Mouse (Mus musculus) megakaryocyte, adult 5-6 weeks (primary cell): Measurements from ENCODE around the gene Cfap74. TPM values are rescaled to one million over a fixed set of nuclear protein-coding genes. Genes with fewer than 3 reads are reported as not detected.

Source experiments
- ATAC-seq: 2 replicates; pipeline ENCODE4 v1.8.0; 2016; ENCODE audit warnings: mild to moderate bottlenecking, inconsistent platforms; ENCODE audit not compliant: poor library complexity, severe bottlenecking
- total RNA-seq, 2 experiments: library from RNA; stranded (forward) in 1 of 2; stranded (reverse) in 1 of 2; fragments of 153-499, 151-499 nt in 1 of 2; fragments of 221-1000, 200-1000 nt in 1 of 2; gene quantifications; 2 replicates each; pipeline versions ENCODE4 v1.2.3 to v1.2.4; 2015 to 2017

Cfap74 gene
- total RNA-seq, 2 experiments from 2014 or later = 0.07 to 0.25 TPM

DNA sequence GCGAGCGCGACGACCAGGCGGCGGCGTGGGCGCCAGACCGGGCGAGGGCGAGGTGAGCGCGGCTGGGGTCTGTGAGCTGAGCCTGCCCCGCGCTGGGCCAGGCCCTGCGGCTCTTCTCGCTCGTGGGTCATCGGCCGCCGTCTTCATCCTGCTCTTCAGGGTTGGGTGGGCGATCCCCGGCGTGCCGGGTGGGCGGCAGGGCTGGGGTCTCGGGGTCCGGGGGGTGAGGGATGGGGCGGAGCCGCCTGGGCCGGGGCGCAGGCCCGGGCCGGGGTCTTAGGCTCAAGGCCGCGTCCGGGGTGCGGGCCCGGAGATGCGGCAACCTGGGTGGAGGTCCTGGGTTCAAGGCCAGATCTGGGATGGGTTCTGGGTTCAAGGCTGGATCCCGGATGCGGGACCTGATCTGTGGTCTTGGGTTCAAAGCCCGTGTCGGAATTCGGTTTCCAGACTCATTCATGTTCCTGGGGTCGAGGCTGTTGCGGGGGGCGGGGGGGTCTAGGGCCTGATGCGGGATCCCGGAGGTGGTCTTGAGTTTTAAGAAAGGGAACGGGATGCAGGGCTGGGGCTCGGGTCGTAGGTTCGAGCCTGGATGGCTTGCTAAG is 82.6 kb downstream of the Cfap74 start:
- no peak for ATAC-seq

- ATAC-seq = peak; percentile 18
Measured at GRCm38 (mm10) chr4:155492131-155492633, 83.2 kb downstream of the Cfap74 start.

DNA sequence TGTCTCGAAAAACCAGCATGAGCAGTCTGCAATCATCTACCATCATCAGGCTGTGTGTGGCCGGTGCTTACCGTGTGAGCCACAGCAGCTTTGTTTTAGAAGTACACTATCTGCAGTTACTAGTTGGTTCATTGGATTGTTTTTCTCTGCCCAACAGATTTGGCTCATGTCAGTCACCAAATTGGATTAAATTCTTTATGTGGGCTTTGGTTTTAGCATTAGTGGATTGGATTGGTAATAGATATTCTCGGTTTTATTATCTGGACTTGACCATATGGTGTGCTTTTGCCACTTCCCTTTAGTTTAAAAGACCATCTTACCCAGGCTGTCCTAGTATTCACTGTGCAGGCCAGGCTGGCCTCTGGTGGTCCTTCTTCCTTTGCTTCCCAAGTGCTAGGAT is 85.9 kb downstream of the Cfap74 start:
- ATAC-seq = no peak

DNA sequence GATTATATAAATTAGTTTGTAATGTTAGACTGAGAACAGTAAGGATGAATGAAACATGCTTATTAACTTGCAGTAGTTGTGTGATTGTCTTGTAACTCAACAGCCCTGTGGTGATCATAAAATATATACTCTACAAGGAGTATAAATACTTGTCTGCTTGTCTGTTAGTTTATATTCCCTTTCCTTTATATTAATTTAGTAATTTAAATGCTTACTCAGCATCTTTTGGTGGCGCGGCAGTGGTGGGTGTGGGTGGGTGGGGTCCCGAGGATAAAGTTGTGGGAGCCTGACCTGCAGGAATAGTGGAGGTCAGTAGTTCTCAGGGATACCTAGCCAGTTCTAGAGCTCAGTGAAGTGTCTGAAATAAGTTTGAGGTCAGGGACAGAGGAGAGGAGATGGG is 89.0 kb downstream of the Cfap74 start:
- ATAC-seq = no peak

DNA sequence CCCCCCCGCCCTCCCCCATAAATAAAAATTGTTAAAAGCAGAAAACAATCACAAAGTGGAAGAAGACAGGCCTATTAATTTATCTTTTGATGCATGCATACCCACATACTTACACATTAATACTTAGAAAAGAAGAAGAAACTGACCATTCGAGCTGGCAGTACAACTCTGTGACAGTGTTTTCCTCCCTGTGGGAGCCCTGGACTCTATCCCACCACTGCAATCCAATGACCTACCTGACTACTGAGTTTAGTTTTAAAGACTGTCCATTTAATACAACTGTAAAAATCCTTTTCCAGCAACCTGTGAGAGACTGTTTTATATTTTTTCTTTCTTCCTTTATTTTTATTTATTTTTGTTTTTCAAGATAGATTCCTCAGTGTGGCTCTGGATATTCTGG is 92.1 kb downstream of the Cfap74 start:
- ATAC-seq = no peak

DNA sequence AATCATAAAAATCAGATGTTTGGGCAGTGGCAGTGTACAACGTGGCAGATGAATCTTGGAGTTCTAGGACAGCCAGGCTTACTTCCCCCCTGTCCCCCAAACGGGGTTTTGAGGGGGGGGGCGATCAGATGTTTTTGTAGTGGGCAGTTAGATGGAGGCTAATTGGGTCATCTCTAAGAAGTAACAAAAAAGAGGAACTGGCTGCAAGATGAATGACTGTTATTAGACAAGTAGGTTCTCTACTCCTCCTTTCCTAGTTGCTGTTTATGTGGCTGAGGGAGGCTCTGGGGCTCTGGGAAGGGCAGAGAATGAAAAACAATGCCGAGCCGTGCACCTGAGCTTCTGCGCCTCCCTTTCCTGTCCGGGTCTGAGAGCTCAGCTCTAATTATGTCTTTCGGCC is 96.1 kb downstream of the Cfap74 start:
- peak; percentile 77 for ATAC-seq

GRCm38 (mm10) chr4:155505671-155506295 is 96.8 kb downstream of the Cfap74 start:
- ATAC-seq = no peak

DNA sequence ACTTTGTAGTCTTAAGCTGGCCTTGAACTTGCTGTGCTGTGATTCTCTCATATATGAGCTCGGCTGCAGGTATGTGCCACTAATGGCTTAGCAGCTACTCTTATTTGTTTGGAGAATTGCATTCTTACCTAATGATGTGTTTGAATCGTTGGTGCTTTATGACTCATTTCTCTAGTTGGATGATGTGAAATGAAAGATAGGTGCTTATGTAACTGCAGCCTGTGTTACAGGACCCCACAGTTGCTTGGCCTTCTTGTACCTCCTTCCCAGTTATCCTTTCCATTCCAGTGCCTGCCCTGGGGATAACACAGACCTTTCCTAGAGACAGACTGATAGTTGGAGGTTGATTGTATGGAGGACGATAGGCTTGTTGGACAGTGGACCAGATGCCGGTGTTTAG is 99.6 kb downstream of the Cfap74 start:
- ATAC-seq = no peak

DNA sequence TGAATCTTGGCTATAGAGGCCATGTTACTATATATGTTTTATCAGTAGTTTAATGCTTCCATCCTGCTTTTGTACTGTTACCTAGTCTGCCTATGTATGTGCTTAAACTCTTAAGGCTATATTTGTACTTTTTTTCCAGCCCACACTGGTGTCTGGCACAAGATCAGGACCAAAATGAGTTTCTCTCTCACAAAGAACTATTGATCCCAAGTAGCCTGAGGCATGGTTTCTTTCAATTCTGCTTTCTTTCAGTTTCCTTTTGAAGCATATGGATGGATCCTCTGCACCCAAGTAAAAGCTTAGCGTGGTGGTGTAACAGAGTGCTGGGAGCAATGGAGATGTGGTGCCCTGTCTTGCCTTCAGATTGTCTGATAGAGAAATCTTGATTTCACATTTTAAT is 102.0 kb downstream of the Cfap74 start:
- ATAC-seq = no peak

- ATAC-seq = no peak
Measured at GRCm38 (mm10) chr4:155514810-155515209, 105.8 kb downstream of the Cfap74 start.

Other genes starting within 250 kb of the Cfap74 start
- gene Ski, start 186.6 kb upstream of the Cfap74 start, total RNA-seq (2015) = 41.5 and 42.9 TPM in 2 replicates
- 12.4 and 13.3 TPM in 2 replicates for gene Ski, start 186.6 kb upstream of the Cfap74 start, total RNA-seq (2017)
- gene Faap20, start 159.4 kb upstream of the Cfap74 start, total RNA-seq (2015) = 32.6 and 34.2 TPM in 2 replicates
- 11.7 and 18.3 TPM in 2 replicates for gene Faap20, start 159.4 kb upstream of the Cfap74 start, total RNA-seq (2017)
- 0.07 TPM in 1 of 2 replicates, not detected in the other for gene Prkcz, start 47.8 kb upstream of the Cfap74 start, total RNA-seq (2015)
- gene Prkcz, start 47.8 kb upstream of the Cfap74 start, total RNA-seq (2017) = 0.12 and 0.18 TPM in 2 replicates
- gene Gabrd, start 11.1 kb upstream of the Cfap74 start, total RNA-seq (2015) = 0.25 TPM in 1 of 2 replicates, not detected in the other
- 0.11 TPM in 1 of 2 replicates, not detected in the other for gene Gabrd, start 11.1 kb upstream of the Cfap74 start, total RNA-seq (2017)
- gene Tmem52, start 59.9 kb downstream of the Cfap74 start, total RNA-seq (2015) = not detected in 2 replicates
- gene Tmem52, start 59.9 kb downstream of the Cfap74 start, total RNA-seq (2017) = not detected in 2 replicates
- 244 and 278 TPM in 2 replicates for gene Gnb1, start 82.2 kb downstream of the Cfap74 start, total RNA-seq (2015)
- gene Gnb1, start 82.2 kb downstream of the Cfap74 start, total RNA-seq (2017) = 158 and 180 TPM in 2 replicates
- gene Nadk, start 153.2 kb downstream of the Cfap74 start, total RNA-seq (2015) = 205 and 220 TPM in 2 replicates
- gene Nadk, start 153.2 kb downstream of the Cfap74 start, total RNA-seq (2017) = 180 and 208 TPM in 2 replicates
- gene Slc35e2, start 192.2 kb downstream of the Cfap74 start, total RNA-seq (2015) = 10.1 and 18.8 TPM in 2 replicates
- gene Slc35e2, start 192.2 kb downstream of the Cfap74 start, total RNA-seq (2017) = 8.7 and 12.8 TPM in 2 replicates
- gene Cdk11b, start 215.7 kb downstream of the Cfap74 start, total RNA-seq (2015) = 43.2 and 57.8 TPM in 2 replicates
- gene Cdk11b, start 215.7 kb downstream of the Cfap74 start, total RNA-seq (2017) = 48.1 and 81.5 TPM in 2 replicates
- not detected in 2 replicates for gene Gm10563, start 236.2 kb downstream of the Cfap74 start, total RNA-seq (2015)
- not detected in 2 replicates for gene Gm10563, start 236.2 kb downstream of the Cfap74 start, total RNA-seq (2017)
- 0.18 and 0.20 TPM in 2 replicates for gene Mmp23, start 244.2 kb downstream of the Cfap74 start, total RNA-seq (2015)
- gene Mmp23, start 244.2 kb downstream of the Cfap74 start, total RNA-seq (2017) = 0.22 and 0.94 TPM in 2 replicates